Mouse (Mus musculus): ENCODE data around the gene Stx19. TPM values are rescaled to one million over a fixed set of nuclear protein-coding genes. Genes with fewer than 3 reads are reported as not detected.

Stx19 gene
- polyA plus RNA-seq (2014; fragmentation: Nextera tagmentation; extraction: Ambion mirVana) = 0.31 and 0.40 TPM in 2 replicates

GRCm38 (mm10) chr16:62814491-62814890, at the start of gene Stx19:
Gene Stx19, plus strand, starts transcription at chr16:62814676.
- no peak within 1 kb of the TSS for H3K9ac ChIP-seq (replicated peaks; ENCODE audit: low read length)
- H3K27ac ChIP-seq (replicated peaks; ENCODE audit: low read depth, low read length) = no peak within 1 kb of the TSS
- no peak within 1 kb of the TSS for H3K4me3 ChIP-seq (ENCODE audit: low read depth, low read length)
- no peaks in the 10 kb centered on the region for H3K27me3 ChIP-seq (ENCODE audit: control insufficient read depth, insufficient read depth, low read length)
- no peaks in the 10 kb centered on the region for H3K4me1 ChIP-seq (ENCODE audit: control insufficient read depth, insufficient read depth, low read length)
- no peak within 1 kb of the TSS for H3K4me2 ChIP-seq (ENCODE audit: low read depth, low read length)
- ATAC-seq (replicated peaks; ENCODE audit: insufficient number of reproducible peaks, low FRiP score, low TSS enrichment, low read depth) = no peak
- DNase-seq (ENCODE audit: low spot score) = no peak
- no peaks in the 10 kb centered on the region for H3K9me3 ChIP-seq (replicated peaks; ENCODE audit: control insufficient read depth, low read length)
- 74% methylated on average over 5 of the region's 5 CpGs for WGBS
- H3K36me3 ChIP-seq (replicated peaks; ENCODE audit: control insufficient read depth, insufficient read depth, low read depth, low read length) = no peaks in the 10 kb centered on the region

GRCm38 (mm10) chr16:62773462-62773861, 41.0 kb upstream of the Stx19 start:
- H3K9ac ChIP-seq (replicated peaks; ENCODE audit: low read length) = no peak overlapping the region
- DNase-seq (ENCODE audit: low spot score) (no peak), ATAC-seq (replicated peaks; ENCODE audit: insufficient number of reproducible peaks, low FRiP score, low TSS enrichment, low read depth) (no peak)
- H3K9me3 ChIP-seq (replicated peaks; ENCODE audit: control insufficient read depth, low read length) = no peaks in the 10 kb centered on the region
- H3K27me3 ChIP-seq (ENCODE audit: control insufficient read depth, insufficient read depth, low read length) = no peaks in the 10 kb centered on the region
- H3K36me3 ChIP-seq (replicated peaks; ENCODE audit: control insufficient read depth, insufficient read depth, low read depth, low read length) = no peaks in the 10 kb centered on the region
- H3K27ac ChIP-seq (replicated peaks; ENCODE audit: low read depth, low read length) = no peak overlapping the region
- no peak overlapping the region for H3K4me3 ChIP-seq (ENCODE audit: low read depth, low read length)
- H3K4me2 ChIP-seq (ENCODE audit: low read depth, low read length) = no peak overlapping the region
- H3K4me1 ChIP-seq (ENCODE audit: control insufficient read depth, insufficient read depth, low read length) = no peaks in the 10 kb centered on the region
- 80% methylated on average over 4 of the region's 4 CpGs for WGBS

- no peak for DNase-seq (ENCODE audit: low spot score)
- 88% methylated on average over 11 of the region's 11 CpGs for WGBS
Observed at GRCm38 (mm10) chr16:62776034-62776433, 38.4 kb upstream of the Stx19 start.

GRCm38 (mm10) chr16:62778282-62778681, 36.2 kb upstream of the Stx19 start:
- no peak for ATAC-seq (replicated peaks; ENCODE audit: insufficient number of reproducible peaks, low FRiP score, low TSS enrichment, low read depth)

More at GRCm38 (mm10) chr16:62776034-62776433, 38.4 kb upstream of the Stx19 start:
- Histone ChIP-seq H3K4me1 (ENCODE audit: control insufficient read depth, insufficient read depth, low read length) (no peaks in the 10 kb centered on the region), H3K9ac (replicated peaks; ENCODE audit: low read length) (no peak overlapping the region), H3K9me3 (replicated peaks; ENCODE audit: control insufficient read depth, low read length) (no peaks in the 10 kb centered on the region), H3K27me3 (ENCODE audit: control insufficient read depth, insufficient read depth, low read length) (no peaks in the 10 kb centered on the region), H3K36me3 (replicated peaks; ENCODE audit: control insufficient read depth, insufficient read depth, low read depth, low read length) (no peaks in the 10 kb centered on the region), H3K4me3 (ENCODE audit: low read depth, low read length) (no peak overlapping the region), H3K4me2 (ENCODE audit: low read depth, low read length) (no peak overlapping the region), H3K27ac (replicated peaks; ENCODE audit: low read depth, low read length) (no peak overlapping the region)
- no peak for ATAC-seq (replicated peaks; ENCODE audit: insufficient number of reproducible peaks, low FRiP score, low TSS enrichment, low read depth)

GRCm38 (mm10) chr16:62782229-62782628, 32.2 kb upstream of the Stx19 start:
- H3K4me2 ChIP-seq (ENCODE audit: low read depth, low read length) = no peak overlapping the region
- no peaks in the 10 kb centered on the region for H3K27me3 ChIP-seq (ENCODE audit: control insufficient read depth, insufficient read depth, low read length)
- H3K36me3 ChIP-seq (replicated peaks; ENCODE audit: control insufficient read depth, insufficient read depth, low read depth, low read length) = no peaks in the 10 kb centered on the region
- H3K4me3 ChIP-seq (ENCODE audit: low read depth, low read length) = no peak overlapping the region
- H3K9me3 ChIP-seq (replicated peaks; ENCODE audit: control insufficient read depth, low read length) = no peaks in the 10 kb centered on the region
- no peak overlapping the region for H3K27ac ChIP-seq (replicated peaks; ENCODE audit: low read depth, low read length)
- ATAC-seq (replicated peaks; ENCODE audit: insufficient number of reproducible peaks, low FRiP score, low TSS enrichment, low read depth) (no peak), DNase-seq (ENCODE audit: low spot score) (peak; percentile 43)
- WGBS = 64% methylated on average over 5 of the region's 5 CpGs
- H3K9ac ChIP-seq (replicated peaks; ENCODE audit: low read length) = no peak overlapping the region
- H3K4me1 ChIP-seq (ENCODE audit: control insufficient read depth, insufficient read depth, low read length) = no peaks in the 10 kb centered on the region

More at GRCm38 (mm10) chr16:62778282-62778681, 36.2 kb upstream of the Stx19 start:
- Histone ChIP-seq H3K9ac (replicated peaks; ENCODE audit: low read length) (no peak overlapping the region), H3K27ac (replicated peaks; ENCODE audit: low read depth, low read length) (no peak overlapping the region), H3K9me3 (replicated peaks; ENCODE audit: control insufficient read depth, low read length) (no peaks in the 10 kb centered on the region), H3K27me3 (ENCODE audit: control insufficient read depth, insufficient read depth, low read length) (no peaks in the 10 kb centered on the region), H3K36me3 (replicated peaks; ENCODE audit: control insufficient read depth, insufficient read depth, low read depth, low read length) (no peaks in the 10 kb centered on the region), H3K4me1 (ENCODE audit: control insufficient read depth, insufficient read depth, low read length) (no peaks in the 10 kb centered on the region), H3K4me2 (ENCODE audit: low read depth, low read length) (no peak overlapping the region), H3K4me3 (ENCODE audit: low read depth, low read length) (no peak overlapping the region)
- WGBS = 46% methylated on average over 10 of the region's 10 CpGs
- peak; percentile 31 for DNase-seq (ENCODE audit: low spot score)

GRCm38 (mm10) chr16:62786621-62787331, 27.7 kb upstream of the Stx19 start, which contains the start of gene Nsun3:
Gene Nsun3, minus strand, starts transcription at chr16:62786818.
- Histone ChIP-seq H3K4me3 (ENCODE audit: low read depth, low read length) (peak within 1 kb of the TSS; percentile 76), H3K9me3 (replicated peaks; ENCODE audit: control insufficient read depth, low read length) (no peaks in the 10 kb centered on the region), H3K27me3 (ENCODE audit: control insufficient read depth, insufficient read depth, low read length) (no peaks in the 10 kb centered on the region), H3K4me2 (ENCODE audit: low read depth, low read length) (peak within 1 kb of the TSS; percentile 55), H3K4me1 (ENCODE audit: control insufficient read depth, insufficient read depth, low read length) (no peaks in the 10 kb centered on the region), H3K36me3 (replicated peaks; ENCODE audit: control insufficient read depth, insufficient read depth, low read depth, low read length) (no peaks in the 10 kb centered on the region), H3K9ac (replicated peaks; ENCODE audit: low read length) (peak within 1 kb of the TSS; percentile 90), H3K27ac (replicated peaks; ENCODE audit: low read depth, low read length) (peak within 1 kb of the TSS; percentile 59)
- DNase-seq (ENCODE audit: low spot score) (peak; percentile 98), ATAC-seq (replicated peaks; ENCODE audit: insufficient number of reproducible peaks, low FRiP score, low TSS enrichment, low read depth) (peak; percentile 97)
- WGBS = 5% methylated on average over 41 of the region's 41 CpGs

GRCm38 (mm10) chr16:62796608-62797007, 17.9 kb upstream of the Stx19 start:
- 80% methylated on average over 1 of the region's 1 CpGs for WGBS
- Histone ChIP-seq H3K27ac (replicated peaks; ENCODE audit: low read depth, low read length) (no peak overlapping the region), H3K9me3 (replicated peaks; ENCODE audit: control insufficient read depth, low read length) (no peaks in the 10 kb centered on the region), H3K4me2 (ENCODE audit: low read depth, low read length) (no peak overlapping the region), H3K36me3 (replicated peaks; ENCODE audit: control insufficient read depth, insufficient read depth, low read depth, low read length) (no peaks in the 10 kb centered on the region), H3K27me3 (ENCODE audit: control insufficient read depth, insufficient read depth, low read length) (no peaks in the 10 kb centered on the region), H3K4me3 (ENCODE audit: low read depth, low read length) (no peak overlapping the region), H3K9ac (replicated peaks; ENCODE audit: low read length) (no peak overlapping the region), H3K4me1 (ENCODE audit: control insufficient read depth, insufficient read depth, low read length) (no peaks in the 10 kb centered on the region)
- ATAC-seq (replicated peaks; ENCODE audit: insufficient number of reproducible peaks, low FRiP score, low TSS enrichment, low read depth) (no peak), DNase-seq (ENCODE audit: low spot score) (no peak)

- H3K4me3 ChIP-seq (ENCODE audit: low read depth, low read length) = no peak overlapping the region
- H3K9ac ChIP-seq (replicated peaks; ENCODE audit: low read length) = no peak overlapping the region
- no peak overlapping the region for H3K4me2 ChIP-seq (ENCODE audit: low read depth, low read length)
- no peak for ATAC-seq (replicated peaks; ENCODE audit: insufficient number of reproducible peaks, low FRiP score, low TSS enrichment, low read depth)
- H3K27me3 ChIP-seq (ENCODE audit: control insufficient read depth, insufficient read depth, low read length) = no peaks in the 10 kb centered on the region
- DNase-seq (ENCODE audit: low spot score) = no peak
- no peaks in the 10 kb centered on the region for H3K9me3 ChIP-seq (replicated peaks; ENCODE audit: control insufficient read depth, low read length)
- H3K27ac ChIP-seq (replicated peaks; ENCODE audit: low read depth, low read length) = no peak overlapping the region
- no peaks in the 10 kb centered on the region for H3K4me1 ChIP-seq (ENCODE audit: control insufficient read depth, insufficient read depth, low read length)
- H3K36me3 ChIP-seq (replicated peaks; ENCODE audit: control insufficient read depth, insufficient read depth, low read depth, low read length) = no peaks in the 10 kb centered on the region
- 92% methylated on average over 3 of the region's 3 CpGs for WGBS
Observed at GRCm38 (mm10) chr16:62798808-62799207, 15.7 kb upstream of the Stx19 start.
